Mouse (Mus musculus): ENCODE results near the gene Chrne. TPM values are rescaled to one million over a fixed set of nuclear protein-coding genes. Genes with fewer than 3 reads are reported as not detected.

The Chrne gene
- 0.06 TPM in 1 of 2 replicates, not detected in the other for polyA plus RNA-seq (2012; rRNA removed)

GRCm38 (mm10) chr11:70619101-70619500 is at the start of gene Chrne:
TSS of gene Chrne (minus strand) at chr11:70619216.
- peaks cover 26% of the 10 kb centered on the region for H3K4me1 ChIP-seq (ENCODE audit: control insufficient read depth, insufficient read depth, insufficient read length, low read length)
- TF ChIP-seq CTCF (IDR thresholded peaks at IDR 0.05; ENCODE audit: extremely low read depth, insufficient read length, insufficient replicate concordance, low read depth, low read length): no peak
- TF ChIP-seq POLR2A (IDR thresholded peaks at IDR 0.05; ENCODE audit: low read depth, low read length): no peak

DNA sequence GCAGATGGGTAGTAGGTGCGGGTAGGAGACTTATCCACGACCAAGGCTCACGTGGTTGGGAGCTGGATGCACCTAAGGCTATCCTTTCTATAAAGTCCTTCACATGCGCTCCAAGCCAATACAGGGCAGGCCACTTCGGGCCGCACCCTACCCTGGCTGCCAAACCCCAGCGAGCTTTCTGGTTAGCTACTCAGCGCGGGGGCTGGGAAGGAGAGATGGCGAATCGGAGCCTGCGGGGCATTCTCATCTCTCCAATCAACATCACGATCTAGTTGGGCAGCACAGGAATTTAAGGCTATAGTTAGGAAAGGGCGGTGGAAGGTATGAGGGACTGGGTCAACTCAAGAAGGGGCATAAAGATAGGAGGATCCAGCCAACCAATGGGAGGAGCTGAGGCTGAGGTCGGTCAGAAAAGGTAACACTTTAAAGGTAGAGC is 49.3 kb upstream of the Chrne start:
- TF ChIP-seq POLR2A (IDR thresholded peaks at IDR 0.05; ENCODE audit: low read depth, low read length) (peak; percentile 36; the same call in 1 of the 2 replicates), CTCF (IDR thresholded peaks at IDR 0.05; ENCODE audit: extremely low read depth, insufficient read length, insufficient replicate concordance, low read depth, low read length) (no peak)
- peak overlapping the region; percentile 90 for H3K27ac ChIP-seq (ENCODE audit: insufficient read depth, low read depth, low read length)
- peaks cover 4% of the 10 kb centered on the region; the same call in 1 of the 2 replicates for H3K4me1 ChIP-seq (ENCODE audit: control insufficient read depth, insufficient read depth, insufficient read length, low read length)
- WGBS: under 1% methylated on average over 15 of the region's 15 CpGs
- H3K36me3 ChIP-seq (ENCODE audit: control insufficient read depth, insufficient read depth, low read length): peaks cover 33% of the 10 kb centered on the region
- no peaks in the 10 kb centered on the region for H3K27me3 ChIP-seq (ENCODE audit: control insufficient read depth, insufficient read depth, low read length)
- H3K4me3 ChIP-seq (ENCODE audit: low read depth, low read length): peak overlapping the region; percentile 84

More at GRCm38 (mm10) chr11:70619101-70619500, at the start of gene Chrne:
- WGBS: 83% methylated on average over 1 of the region's 1 CpGs
- Histone ChIP-seq H3K27me3 (ENCODE audit: control insufficient read depth, insufficient read depth, low read length) (no peaks in the 10 kb centered on the region), H3K36me3 (ENCODE audit: control insufficient read depth, insufficient read depth, low read length) (no peaks in the 10 kb centered on the region), H3K27ac (ENCODE audit: insufficient read depth, low read depth, low read length) (no peak within 1 kb of the TSS), H3K4me3 (ENCODE audit: low read depth, low read length) (no peak within 1 kb of the TSS)

DNA sequence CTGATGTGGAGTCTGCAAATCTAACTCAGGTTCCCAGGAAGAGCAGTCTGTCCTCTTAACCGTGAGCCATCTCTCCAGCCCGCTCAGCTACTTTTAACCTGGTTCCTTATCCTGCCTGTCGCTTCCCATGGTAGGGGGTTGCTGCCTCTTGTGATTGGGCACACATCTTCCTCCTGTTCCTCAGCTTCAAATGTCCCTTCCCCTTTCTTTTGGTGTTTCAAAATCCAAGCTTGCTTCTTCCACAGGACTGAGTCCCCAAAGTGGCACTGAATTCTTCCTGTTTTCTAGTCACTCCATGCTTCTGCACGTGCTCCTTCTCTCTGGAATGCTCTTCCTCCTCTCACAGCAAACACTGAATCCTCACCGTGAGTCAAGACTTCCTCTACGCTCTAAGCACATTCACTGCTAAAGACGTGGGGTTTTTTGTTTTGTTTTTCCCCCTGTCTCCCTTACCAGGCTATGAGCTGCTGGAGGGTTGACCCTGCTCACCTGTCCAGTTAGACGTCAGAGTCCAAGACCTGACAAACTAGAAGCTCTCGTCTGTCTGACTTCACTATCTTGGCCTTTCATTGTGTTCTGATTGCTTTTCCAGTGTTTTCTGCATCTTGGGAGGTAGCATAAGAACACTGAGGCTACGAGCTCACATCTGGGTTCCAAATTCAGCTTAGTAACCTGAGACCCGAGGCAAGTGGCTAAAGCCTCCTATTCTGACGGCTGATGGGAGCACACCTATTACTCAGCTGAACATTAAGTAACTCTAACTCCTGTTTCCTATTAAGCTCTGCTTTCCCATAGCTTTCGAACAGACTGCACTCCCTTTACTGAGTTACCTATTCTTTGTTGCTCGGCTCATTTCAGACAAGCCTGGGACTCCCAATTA is 48.5 kb upstream of the Chrne start:
- TF ChIP-seq POLR2A (IDR thresholded peaks at IDR 0.05; ENCODE audit: low read depth, low read length): no peak
- TF ChIP-seq CTCF (IDR thresholded peaks at IDR 0.05; ENCODE audit: extremely low read depth, insufficient read length, insufficient replicate concordance, low read depth, low read length): no peak
- Histone ChIP-seq H3K4me3 (ENCODE audit: low read depth, low read length) (no peak overlapping the region), H3K36me3 (ENCODE audit: control insufficient read depth, insufficient read depth, low read length) (peaks cover 37% of the 10 kb centered on the region), H3K27me3 (ENCODE audit: control insufficient read depth, insufficient read depth, low read length) (no peaks in the 10 kb centered on the region), H3K27ac (ENCODE audit: insufficient read depth, low read depth, low read length) (peak overlapping the region; percentile 6; the same call in 1 of the 2 replicates), H3K4me1 (ENCODE audit: control insufficient read depth, insufficient read depth, insufficient read length, low read length) (peaks cover 4% of the 10 kb centered on the region; the same call in 1 of the 2 replicates)
- WGBS: 59% methylated on average over 14 of the region's 14 CpGs

GRCm38 (mm10) chr11:70666687-70667086 is 47.7 kb upstream of the Chrne start:
- Histone ChIP-seq H3K27ac (ENCODE audit: insufficient read depth, low read depth, low read length) (no peak overlapping the region), H3K4me1 (ENCODE audit: control insufficient read depth, insufficient read depth, insufficient read length, low read length) (peaks cover 4% of the 10 kb centered on the region; the same call in 1 of the 2 replicates), H3K27me3 (ENCODE audit: control insufficient read depth, insufficient read depth, low read length) (no peaks in the 10 kb centered on the region), H3K36me3 (ENCODE audit: control insufficient read depth, insufficient read depth, low read length) (peaks cover 40% of the 10 kb centered on the region), H3K4me3 (ENCODE audit: low read depth, low read length) (no peak overlapping the region)
- TF ChIP-seq POLR2A (IDR thresholded peaks at IDR 0.05; ENCODE audit: low read depth, low read length) (no peak), CTCF (IDR thresholded peaks at IDR 0.05; ENCODE audit: extremely low read depth, insufficient read length, insufficient replicate concordance, low read depth, low read length) (no peak)
- 96% methylated on average over 8 of the region's 8 CpGs for WGBS

- no peak overlapping the region for H3K4me3 ChIP-seq (ENCODE audit: low read depth, low read length)
- H3K27ac ChIP-seq (ENCODE audit: insufficient read depth, low read depth, low read length): no peak overlapping the region
- TF ChIP-seq POLR2A (IDR thresholded peaks at IDR 0.05; ENCODE audit: low read depth, low read length): no peak
- TF ChIP-seq CTCF (IDR thresholded peaks at IDR 0.05; ENCODE audit: extremely low read depth, insufficient read length, insufficient replicate concordance, low read depth, low read length): no peak
- peaks cover 32% of the 10 kb centered on the region for H3K36me3 ChIP-seq (ENCODE audit: control insufficient read depth, insufficient read depth, low read length)
- H3K27me3 ChIP-seq (ENCODE audit: control insufficient read depth, insufficient read depth, low read length): no peaks in the 10 kb centered on the region
- H3K4me1 ChIP-seq (ENCODE audit: control insufficient read depth, insufficient read depth, insufficient read length, low read length): peaks cover 4% of the 10 kb centered on the region; the same call in 1 of the 2 replicates
- WGBS: 96% methylated on average over 9 of the region's 9 CpGs
Observed at GRCm38 (mm10) chr11:70664741-70665140, 45.7 kb upstream of the Chrne start.

GRCm38 (mm10) chr11:70663957-70664356 is 44.9 kb upstream of the Chrne start:
- H3K36me3 ChIP-seq (ENCODE audit: control insufficient read depth, insufficient read depth, low read length): peaks cover 32% of the 10 kb centered on the region
- 90% methylated on average over 6 of the region's 6 CpGs for WGBS
- H3K4me1 ChIP-seq (ENCODE audit: control insufficient read depth, insufficient read depth, insufficient read length, low read length): peaks cover 4% of the 10 kb centered on the region; the same call in 1 of the 2 replicates
- no peak overlapping the region for H3K27ac ChIP-seq (ENCODE audit: insufficient read depth, low read depth, low read length)
- TF ChIP-seq CTCF (IDR thresholded peaks at IDR 0.05; ENCODE audit: extremely low read depth, insufficient read length, insufficient replicate concordance, low read depth, low read length) (no peak), POLR2A (IDR thresholded peaks at IDR 0.05; ENCODE audit: low read depth, low read length) (no peak)
- H3K4me3 ChIP-seq (ENCODE audit: low read depth, low read length): no peak overlapping the region
- no peaks in the 10 kb centered on the region for H3K27me3 ChIP-seq (ENCODE audit: control insufficient read depth, insufficient read depth, low read length)

DNA sequence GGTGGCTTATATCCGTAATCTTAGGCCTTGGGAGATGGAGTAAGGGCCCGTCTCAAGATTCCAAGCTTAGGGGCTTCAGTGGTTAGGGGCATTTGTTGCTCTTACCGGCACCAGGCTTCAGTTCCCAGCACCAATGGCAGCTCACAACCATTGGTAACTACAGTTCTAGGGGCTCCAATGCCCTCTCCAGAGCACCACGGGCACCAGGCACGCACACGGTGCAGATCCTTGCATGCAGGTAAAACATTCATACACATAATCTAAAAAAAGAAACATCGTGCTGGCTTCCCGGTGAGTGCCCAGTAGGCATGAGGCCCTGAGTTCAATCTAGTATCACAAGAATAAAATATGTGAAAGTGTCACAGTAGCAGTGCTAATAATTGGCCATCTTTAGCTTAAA is 44.1 kb upstream of the Chrne start:
- Histone ChIP-seq H3K27ac (ENCODE audit: insufficient read depth, low read depth, low read length) (no peak overlapping the region), H3K4me3 (ENCODE audit: low read depth, low read length) (no peak overlapping the region), H3K36me3 (ENCODE audit: control insufficient read depth, insufficient read depth, low read length) (peaks cover 32% of the 10 kb centered on the region), H3K4me1 (ENCODE audit: control insufficient read depth, insufficient read depth, insufficient read length, low read length) (peaks cover 4% of the 10 kb centered on the region; the same call in 1 of the 2 replicates), H3K27me3 (ENCODE audit: control insufficient read depth, insufficient read depth, low read length) (no peaks in the 10 kb centered on the region)
- 93% methylated on average over 8 of the region's 8 CpGs for WGBS
- TF ChIP-seq POLR2A (IDR thresholded peaks at IDR 0.05; ENCODE audit: low read depth, low read length) (no peak), CTCF (IDR thresholded peaks at IDR 0.05; ENCODE audit: extremely low read depth, insufficient read length, insufficient replicate concordance, low read depth, low read length) (no peak)
